Mouse (Mus musculus): Measurements from ENCODE around the gene Cdyl. TPM values are rescaled to one million over a fixed set of nuclear protein-coding genes. Genes with fewer than 3 reads are reported as not detected.

The Cdyl gene
- total RNA-seq, 2 experiments from 2014 or later, result 12.1 to 12.3 TPM

DNA sequence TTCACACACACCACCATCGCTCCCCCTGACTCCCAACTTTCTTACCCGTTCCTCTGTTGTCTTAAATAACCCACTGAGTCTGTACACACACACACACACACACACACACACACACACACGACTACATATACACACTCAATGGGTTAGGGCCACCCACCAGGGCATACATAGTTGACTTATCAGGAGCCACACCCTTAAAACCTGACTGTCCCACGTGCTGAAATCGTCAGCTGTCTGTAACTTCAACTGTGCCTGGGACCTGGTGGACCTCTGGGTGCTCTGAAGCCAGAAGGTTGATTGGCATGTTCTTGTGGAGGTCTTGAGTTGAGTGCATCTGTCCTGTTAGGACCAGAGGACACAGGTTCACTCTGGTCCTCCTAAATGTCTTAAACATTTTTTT lies 90.0 kb downstream of the Cdyl start:
- intact Hi-C loops (cut with DNase I), result loop anchor here (10.0 kb wide), 1 partner anchor 245 kb away; no protein-coding TSS in a partner anchor
- DNase-seq (ENCODE audit: extremely low spot score in 1 of 2, low spot score in 2 of 2), result no peak

DNA sequence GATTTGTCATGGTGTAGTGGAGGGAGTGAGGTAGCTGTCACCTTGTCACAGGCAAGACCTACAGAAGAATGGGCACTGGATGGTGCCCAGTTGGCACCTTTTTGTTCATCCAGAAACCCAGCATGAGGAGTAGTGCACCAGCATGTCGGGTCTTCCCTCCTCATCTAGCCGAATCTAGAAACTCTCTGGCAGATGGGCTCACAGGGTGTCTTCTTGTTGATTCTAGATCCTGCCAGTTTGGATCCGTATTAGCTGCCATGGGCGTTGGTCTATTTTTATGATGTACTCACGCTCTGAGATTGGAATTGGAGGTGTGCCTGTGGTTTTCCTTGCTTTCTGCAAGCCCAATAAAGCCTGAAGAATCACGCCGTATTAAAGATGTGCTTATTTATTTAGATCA lies 92.4 kb downstream of the Cdyl start:
- no peak for DNase-seq (ENCODE audit: extremely low spot score in 1 of 2, low spot score in 2 of 2)
- intact Hi-C loops (cut with DNase I), result no loop called here

DNA sequence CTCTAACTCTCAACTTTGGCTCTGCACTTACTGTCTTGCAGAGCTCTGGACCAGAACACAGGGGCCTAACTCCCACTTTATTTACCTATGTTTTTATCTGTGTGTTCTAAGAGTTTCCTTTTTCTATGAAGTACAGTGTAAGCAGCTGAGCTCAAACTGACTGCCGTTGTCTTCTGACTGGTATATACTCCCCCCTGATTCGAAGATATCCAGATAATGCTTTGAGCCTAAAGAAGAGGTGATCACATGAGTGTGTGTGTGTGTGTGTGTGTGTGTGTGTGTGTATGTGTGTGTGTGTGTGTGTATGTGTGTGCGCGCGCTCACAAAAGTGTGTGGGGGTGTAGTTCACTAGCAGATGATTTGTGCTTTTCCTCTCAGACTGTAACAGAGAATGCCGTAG lies 95.4 kb downstream of the Cdyl start:
- no peak for DNase-seq (ENCODE audit: extremely low spot score in 1 of 2, low spot score in 2 of 2)
- intact Hi-C loops (cut with DNase I), result no loop called here

DNA sequence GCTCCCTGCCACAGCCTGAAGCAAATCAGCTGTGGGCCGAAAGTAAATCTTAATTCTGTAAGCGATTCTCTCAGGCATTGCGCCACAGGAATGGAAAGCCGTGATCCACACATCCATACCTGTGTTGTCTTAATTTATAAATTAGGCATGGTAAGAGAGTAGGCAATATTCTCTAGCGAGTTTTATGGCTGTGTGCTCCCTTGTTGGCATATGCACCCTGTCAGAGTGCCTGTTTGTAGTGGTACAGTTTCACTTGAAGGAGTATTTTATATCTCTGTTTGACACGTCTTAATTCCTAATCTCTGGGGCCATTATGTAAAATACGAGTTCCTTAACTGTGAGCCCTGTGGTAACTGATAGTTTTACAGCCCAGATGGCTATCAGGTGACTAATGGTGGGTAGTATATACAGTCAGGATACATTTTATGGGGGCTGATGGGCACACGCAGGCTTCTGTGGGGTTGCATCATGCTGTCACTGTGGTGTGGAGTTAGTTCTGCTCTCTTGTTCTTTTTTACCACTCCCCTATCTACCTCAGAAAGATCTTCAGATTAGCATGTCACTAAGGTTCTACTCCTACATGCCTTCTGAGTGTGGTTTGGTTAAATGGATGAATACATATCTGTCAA lies 96.1 kb downstream of the Cdyl start:
- intact Hi-C loops (cut with DNase I), result no loop called here
- DNase-seq (ENCODE audit: extremely low spot score in 1 of 2, low spot score in 2 of 2), result no peak

DNA sequence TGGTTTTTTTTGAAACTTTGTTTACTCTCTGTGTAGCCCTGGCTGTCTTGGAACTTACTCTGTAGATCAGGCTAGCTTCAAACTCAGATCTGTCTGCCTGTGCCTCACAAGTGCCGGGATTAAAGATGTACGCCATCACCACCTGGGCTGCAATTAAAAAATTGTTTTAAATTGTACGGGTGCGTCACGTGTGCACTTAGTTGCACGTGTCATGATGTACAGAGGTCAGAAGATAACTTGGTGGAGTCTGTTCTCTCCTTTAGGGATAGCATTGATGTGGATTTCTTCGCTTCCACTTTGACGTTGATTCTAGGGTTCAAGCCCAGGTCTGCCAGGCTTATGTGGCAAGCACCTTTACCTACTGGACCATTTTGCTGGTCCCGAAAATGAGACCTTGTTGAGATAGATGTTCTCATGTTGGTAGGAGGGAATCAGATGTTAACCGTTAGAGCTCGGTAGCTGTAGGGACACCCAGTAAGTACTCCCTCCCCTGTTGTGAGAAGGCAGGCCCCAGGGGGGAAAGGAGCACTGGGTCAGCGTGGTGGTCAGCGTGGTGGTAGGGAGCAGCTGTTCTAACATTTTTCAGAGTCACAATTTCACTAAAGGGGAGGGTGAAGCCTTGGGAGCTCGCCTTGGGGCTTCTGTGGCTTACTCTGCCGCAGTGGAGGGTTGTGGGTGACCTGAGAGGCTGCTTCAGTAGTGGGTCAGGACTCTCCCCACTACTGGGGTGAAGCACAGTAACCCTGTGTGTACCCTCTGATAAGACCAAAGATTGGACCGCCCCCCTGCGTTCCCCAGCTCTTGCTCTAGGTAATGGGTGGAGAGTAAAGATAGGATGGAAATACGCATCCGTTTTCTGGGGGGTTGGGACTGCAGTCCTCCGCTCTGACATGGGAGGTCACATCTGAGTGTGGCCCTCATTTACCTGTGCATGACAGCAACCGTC lies 97.0 kb downstream of the Cdyl start:
- intact Hi-C loops (cut with DNase I), result no loop called here

DNA sequence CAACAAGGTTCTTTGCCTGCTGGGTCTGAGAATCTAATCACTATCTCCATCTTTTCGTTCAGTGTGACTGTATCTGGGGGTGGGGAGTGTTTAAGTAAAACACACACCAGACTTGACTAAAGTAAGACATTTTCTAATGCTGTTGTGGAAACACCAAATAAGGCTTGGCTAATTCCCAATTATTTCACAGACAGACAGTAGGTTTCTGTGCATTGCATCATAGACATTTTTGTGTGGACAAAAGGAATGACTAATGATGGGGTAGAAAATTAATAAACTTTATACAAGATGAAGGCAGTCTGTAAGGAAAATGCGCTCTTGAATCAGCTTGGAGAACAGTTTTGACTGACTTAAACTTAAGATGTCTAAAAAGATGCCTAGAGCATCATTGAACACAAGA lies 100.7 kb downstream of the Cdyl start:
- no peak for DNase-seq (ENCODE audit: extremely low spot score in 1 of 2, low spot score in 2 of 2)
- intact Hi-C loops (cut with DNase I), result no loop called here

More for the DNA sequence above, 97.0 kb downstream of the Cdyl start:
- no peak for DNase-seq (ENCODE audit: extremely low spot score in 1 of 2, low spot score in 2 of 2)

DNA sequence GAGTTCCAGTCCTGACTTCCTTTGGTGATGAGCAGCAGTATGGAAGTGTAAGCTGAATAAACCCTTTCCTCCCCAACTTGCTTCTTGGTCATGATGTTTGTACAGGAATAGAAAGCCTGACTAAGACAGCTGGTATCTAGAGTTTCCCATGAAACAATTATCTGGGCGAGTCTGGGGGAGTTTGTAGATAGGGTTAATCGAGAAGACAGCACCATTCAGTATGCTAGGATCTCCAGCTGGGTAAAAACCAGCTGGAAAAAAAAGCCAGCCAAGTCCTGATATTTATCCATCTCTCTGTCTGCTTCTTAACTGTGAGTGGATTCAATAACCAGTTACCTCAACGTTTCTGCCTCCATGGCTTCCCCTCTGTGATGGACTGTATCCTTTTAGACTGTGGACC lies 104.9 kb downstream of the Cdyl start:
- intact Hi-C loops (cut with DNase I), result no loop called here
- DNase-seq (ENCODE audit: extremely low spot score in 1 of 2, low spot score in 2 of 2), result no peak

DNA sequence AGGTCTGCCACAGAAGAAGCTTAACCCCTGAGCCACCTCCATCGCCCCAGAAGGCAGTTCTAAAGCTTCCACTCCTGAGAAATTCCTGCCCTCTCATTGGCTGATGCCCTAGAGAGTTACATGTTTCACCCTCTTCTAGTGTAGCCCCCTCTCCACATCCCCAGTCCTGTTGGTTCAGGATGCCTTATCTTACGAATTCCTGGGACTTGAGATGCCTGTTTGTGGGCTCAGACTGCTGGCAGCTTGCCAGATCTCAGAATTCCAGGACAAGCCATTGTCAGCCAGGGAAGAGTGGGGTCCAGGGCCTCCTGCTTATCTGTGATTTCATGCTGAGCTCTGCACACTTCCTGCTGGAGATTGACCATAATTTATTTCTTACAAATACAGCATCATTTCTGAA lies 106.2 kb downstream of the Cdyl start:
- intact Hi-C loops (cut with DNase I), result no loop called here
- peak in 1 of 2 experiments; percentile 24 for DNase-seq (ENCODE audit: extremely low spot score in 1 of 2, low spot score in 2 of 2)

DNA sequence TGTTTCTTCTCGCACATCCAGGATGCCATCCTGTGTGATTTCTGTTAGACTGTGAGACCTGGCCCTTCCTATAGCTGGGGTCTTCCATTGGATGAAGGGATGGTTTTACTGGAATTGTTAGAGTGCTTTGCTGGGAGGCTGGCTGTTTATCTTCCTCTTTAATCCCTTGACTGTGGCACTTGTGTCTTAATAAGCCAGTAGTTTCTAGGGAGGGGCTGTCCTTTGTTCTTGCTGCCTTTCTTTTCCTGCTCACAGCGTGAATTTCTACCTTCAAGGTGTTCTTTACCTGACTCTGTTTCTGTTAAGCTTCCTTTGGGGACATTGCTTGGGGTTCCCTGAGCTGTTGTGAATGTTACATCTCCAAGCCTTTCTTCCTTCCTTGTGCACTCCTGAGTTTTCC lies 110.0 kb downstream of the Cdyl start:
- intact Hi-C loops (cut with DNase I), result loop anchor here (10.0 kb wide), 2 partner anchors 175 to 735 kb away; no protein-coding TSS in a partner anchor
- no peak for DNase-seq (ENCODE audit: extremely low spot score in 1 of 2, low spot score in 2 of 2)

DNA sequence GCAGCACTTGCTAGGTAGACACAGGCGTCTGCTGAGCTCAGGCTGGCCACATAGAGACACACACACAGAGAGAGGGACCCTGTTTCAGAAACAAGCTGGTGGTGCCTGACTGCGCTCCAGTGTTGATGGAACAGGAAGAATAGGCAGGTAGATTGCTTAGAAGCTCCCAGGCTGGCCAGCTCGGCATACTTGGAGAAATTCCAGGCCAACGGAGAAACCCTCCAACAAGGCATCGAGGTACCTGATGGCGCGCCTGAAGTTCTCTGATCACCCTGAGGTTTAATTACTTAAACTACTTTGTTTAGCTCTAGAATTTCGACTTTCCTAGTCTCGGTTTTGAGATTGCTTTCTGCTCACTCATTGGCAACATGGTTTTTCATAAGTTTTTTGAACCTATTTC lies 110.8 kb downstream of the Cdyl start:
- DNase-seq (ENCODE audit: extremely low spot score in 1 of 2, low spot score in 2 of 2), result no peak

DNA sequence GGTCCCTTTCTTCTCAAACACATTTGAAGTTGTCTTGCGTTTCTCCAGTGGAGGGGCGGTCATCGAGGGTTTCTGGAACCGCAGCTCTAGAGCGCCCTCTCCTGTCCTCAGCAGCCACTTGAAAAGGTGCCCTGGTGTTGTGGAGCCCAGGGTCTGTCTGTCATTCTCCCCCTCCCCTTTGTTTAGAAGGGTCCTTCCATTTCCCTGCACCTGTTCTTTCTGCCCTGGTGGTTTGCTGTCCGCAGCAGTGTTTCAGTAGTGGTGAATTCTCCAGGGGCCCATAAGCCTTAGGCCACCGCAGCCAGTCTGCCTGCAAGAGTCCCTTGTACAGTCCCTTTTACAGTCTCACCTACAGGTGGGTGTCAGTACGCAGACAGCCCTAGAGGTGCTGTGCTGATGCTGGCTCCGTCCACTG lies 112.3 kb downstream of the Cdyl start:
- intact Hi-C loops (cut with DNase I), result loop anchor here (10.0 kb wide), 2 partner anchors 173 to 737 kb away; no protein-coding TSS in a partner anchor
- peak in 1 of 2 experiments; percentile 42 for DNase-seq (ENCODE audit: extremely low spot score in 1 of 2, low spot score in 2 of 2)

More for the DNA sequence above, 110.8 kb downstream of the Cdyl start:
- intact Hi-C loops (cut with DNase I), result loop anchor here (10.0 kb wide), 2 partner anchors 174 to 736 kb away; no protein-coding TSS in a partner anchor

DNA sequence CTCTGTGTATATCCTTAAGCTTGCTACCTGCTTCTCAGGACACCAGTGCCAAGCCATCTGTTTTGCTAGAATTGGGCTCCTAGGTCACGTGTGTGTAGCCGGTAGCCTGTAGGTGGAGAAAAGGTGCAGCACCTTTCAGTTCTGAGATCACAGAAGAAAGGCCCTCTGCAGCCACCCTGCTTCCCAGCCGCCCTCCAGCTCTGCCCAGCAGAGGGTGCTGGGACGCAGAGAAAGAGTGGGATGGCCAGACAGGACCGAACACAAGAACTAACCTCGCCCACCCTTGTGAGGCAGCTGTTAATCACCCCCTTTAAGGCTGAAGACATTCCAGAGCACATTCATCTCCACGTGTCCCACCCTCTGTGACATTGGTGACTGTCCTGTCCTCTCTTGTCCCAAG lies 114.1 kb downstream of the Cdyl start:
- intact Hi-C loops (cut with DNase I), result loop anchor here (10.0 kb wide), 2 partner anchors 171 to 739 kb away; no protein-coding TSS in a partner anchor
- DNase-seq (ENCODE audit: extremely low spot score in 1 of 2, low spot score in 2 of 2), result no peak

DNA sequence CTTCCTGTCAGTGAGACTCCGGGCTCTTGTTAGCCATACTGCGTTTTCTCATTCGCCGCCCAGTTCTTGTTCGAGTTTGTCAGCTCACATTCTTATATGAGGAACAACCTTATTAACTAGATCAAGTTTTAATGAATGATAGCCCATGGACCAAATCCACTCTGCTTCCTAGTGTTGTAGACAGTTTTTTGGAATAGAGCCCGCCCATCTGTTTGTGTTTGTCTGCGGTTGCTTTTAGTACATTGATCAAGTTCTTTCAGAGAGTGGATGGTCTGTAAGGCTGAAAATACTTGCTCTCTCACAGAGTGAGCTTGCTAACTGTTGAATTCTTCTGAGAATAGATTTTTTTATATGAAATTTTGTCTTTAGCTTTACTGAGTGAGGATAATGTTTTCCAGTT lies 116.5 kb downstream of the Cdyl start:
- intact Hi-C loops (cut with DNase I), result loop anchor here (10.0 kb wide), 2 partner anchors 169 to 741 kb away; no protein-coding TSS in a partner anchor
- DNase-seq (ENCODE audit: extremely low spot score in 1 of 2, low spot score in 2 of 2), result no peak

DNA sequence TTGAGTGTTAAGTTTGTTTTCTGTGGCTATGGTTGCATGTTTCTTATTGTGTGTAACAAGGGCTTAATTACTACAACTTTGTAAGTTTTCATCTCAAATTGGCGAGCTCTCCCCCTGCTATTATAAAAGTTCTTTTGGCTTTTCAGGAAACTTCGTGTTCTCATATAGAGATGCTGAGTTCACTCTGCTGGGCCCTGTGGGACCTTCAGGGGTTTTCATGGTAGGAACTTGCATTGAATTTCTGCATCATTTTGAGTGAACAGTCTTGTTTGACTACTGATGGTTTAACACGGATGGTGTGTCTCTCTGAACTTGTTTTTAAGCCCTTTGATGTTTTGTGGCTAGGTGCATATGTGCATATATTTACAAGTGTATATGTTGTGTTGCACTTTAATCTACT lies 121.1 kb downstream of the Cdyl start:
- no peak for DNase-seq (ENCODE audit: extremely low spot score in 1 of 2, low spot score in 2 of 2)
- intact Hi-C loops (cut with DNase I), result no loop called here

DNA sequence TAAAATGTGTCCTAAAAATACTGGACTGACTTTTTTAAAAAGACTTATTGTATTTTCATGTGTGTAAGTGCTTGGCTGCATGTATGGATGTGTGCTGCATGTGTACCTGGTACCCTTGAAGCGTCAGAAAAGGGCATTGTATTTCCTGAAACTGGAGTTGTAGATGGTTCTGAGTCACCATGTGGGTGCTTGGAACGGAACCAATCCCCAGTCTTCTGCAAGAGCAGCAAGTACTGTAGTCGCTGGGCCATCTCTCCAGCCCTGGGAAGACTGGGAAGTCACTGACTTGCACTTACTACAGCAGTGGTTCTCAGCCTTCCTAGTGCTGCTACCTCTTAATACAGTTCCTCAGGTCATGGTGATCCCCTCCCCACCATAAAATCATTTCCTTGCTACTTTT lies 122.1 kb downstream of the Cdyl start:
- DNase-seq (ENCODE audit: extremely low spot score in 1 of 2, low spot score in 2 of 2), result no peak
- intact Hi-C loops (cut with DNase I), result no loop called here

DNA sequence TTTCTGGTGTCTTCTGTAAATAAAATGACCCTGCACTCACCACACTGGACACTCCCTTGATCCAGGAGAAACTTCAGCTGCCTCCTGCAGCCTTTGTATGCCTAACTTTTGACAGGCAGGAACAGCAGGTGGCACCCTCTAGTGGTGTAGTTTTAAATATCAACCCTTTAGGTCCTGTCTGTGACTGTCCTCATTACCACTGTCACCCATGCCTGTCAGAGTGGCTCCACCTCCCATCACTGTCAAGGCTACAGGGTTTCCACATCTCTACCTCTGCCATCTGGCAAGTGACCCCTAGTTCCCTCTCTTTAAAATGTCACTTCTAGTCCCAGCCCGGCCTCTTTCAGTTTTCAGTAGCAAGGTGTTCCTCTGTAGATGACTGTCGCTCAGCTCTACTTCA lies 123.3 kb downstream of the Cdyl start:
- intact Hi-C loops (cut with DNase I), result no loop called here

DNA sequence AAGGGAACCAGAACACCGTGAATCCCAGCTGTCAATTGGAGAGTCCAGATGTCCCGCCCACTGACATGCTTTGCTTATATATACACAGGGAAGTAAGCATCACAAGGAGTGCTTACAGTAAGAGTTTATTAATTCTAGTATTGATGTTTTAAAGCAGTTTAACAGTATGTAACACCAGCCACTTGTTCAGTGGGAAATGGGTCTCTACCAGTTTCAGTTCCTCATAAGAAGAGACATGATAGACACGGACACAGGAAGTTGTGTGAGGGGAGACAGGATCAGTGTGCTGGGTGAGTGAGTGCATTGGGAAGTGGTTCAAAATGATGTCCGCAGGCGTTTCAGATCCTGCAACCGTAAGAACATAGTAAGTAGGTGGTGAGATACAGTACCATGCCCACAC lies 123.9 kb downstream of the Cdyl start:
- intact Hi-C loops (cut with DNase I), result no loop called here
- DNase-seq (ENCODE audit: extremely low spot score in 1 of 2, low spot score in 2 of 2), result no peak

More for the DNA sequence above, 123.3 kb downstream of the Cdyl start:
- DNase-seq (ENCODE audit: extremely low spot score in 1 of 2, low spot score in 2 of 2), result peak; percentile 42 to 43

DNA sequence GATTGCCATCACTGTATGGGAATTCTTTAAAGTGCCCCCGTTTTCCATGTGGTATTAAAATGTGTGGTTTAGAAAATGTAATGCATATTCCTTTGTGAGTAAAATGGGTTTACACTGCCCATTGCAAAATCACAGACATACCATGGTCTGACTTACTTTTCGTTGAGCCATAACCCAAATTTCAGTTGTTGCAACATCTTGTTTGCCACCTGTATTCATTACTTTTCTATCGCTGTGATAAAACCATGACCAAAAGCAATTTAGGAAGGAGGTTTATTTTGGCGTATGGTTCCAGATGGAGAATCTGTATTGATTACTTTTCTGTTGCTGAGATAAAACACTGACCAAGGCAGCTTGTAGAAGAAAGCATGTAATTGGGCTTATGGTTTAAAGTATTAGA lies 124.6 kb downstream of the Cdyl start:
- intact Hi-C loops (cut with DNase I), result no loop called here
- DNase-seq (ENCODE audit: extremely low spot score in 1 of 2, low spot score in 2 of 2), result no peak

DNA sequence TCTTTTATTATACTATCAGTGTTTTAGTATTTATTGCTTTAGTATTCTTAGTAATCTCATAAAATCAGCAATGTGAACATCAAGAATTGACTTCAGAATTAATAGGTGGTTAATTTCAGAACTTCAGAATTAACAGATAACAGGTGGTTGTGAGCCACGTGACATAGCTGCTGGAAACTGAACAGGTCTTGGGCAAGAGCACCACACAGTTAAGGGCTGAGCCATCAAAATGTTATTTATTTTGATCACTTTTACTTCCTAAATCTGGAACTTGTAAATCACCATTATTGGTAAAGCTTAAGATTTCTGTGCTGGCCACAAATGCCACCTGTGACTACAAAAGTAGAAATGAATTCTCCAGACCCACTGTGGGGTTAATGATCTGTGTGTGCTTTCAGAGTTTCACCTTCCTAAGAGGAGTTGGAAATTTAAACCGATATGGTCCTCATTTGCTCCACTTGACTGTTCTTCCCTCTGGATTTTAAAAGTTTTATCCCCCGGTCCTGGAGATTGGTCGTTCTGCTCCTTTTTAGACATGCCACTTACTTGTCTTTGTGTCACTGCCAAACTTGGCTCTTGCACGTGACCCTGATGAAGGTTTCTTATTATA lies 125.8 kb downstream of the Cdyl start:
- intact Hi-C loops (cut with DNase I), result no loop called here
- DNase-seq (ENCODE audit: extremely low spot score in 1 of 2, low spot score in 2 of 2), result no peak
